Mouse (Mus musculus) liver, embryonic 14.5 days (tissue): Measurements from ENCODE around the gene 1700011L22Rik.

Experiments used
- CTCF ChIP-seq: IDR thresholded peaks from 2 replicates; pipeline ENCODE4 v1.5.1; 2016; ENCODE audit warnings: antibody characterized with exemption, low read depth, control low read depth
- EP300 ChIP-seq: IDR thresholded peaks from 2 replicates; pipeline ENCODE4 v1.6.1; 2016; ENCODE audit warnings: antibody characterized with exemption, low read depth

GRCm38 (mm10) chr8:79286424-79286823 is 38.1 kb upstream of the 1700011L22Rik start:
- no peak for TF ChIP-seq EP300
- TF ChIP-seq CTCF = no peak
